Comparison of ENCODE assay signal across 11 mouse cellular contexts in genomic region chr12:100222322-100222993, GRCm38 (mm10). TPM values are rescaled to one million over a fixed set of nuclear protein-coding genes. Genes with fewer than 3 reads are reported as not detected.
DNase-seq lines count a peak whose midpoint lies in the region; ATAC-seq lines count a peak whose summit lies in the region.
"Had no signal": no experiment of that assay in that cellular context is flagged by ENCODE, and none has a peak within 500 bp of the region (broad histone marks: within the 10 kb centered on the region; RNA-seq: fewer than 3 reads in every experiment).

No protein-coding gene starts in this region.

- H3K4me3 ChIP-seq in embryonic facial prominence, embryonic 14.5 days (ENCODE audit: low read depth, low read length), result no peak overlapping the region
- no peak overlapping the region for H3K4me3 ChIP-seq in hindbrain, embryonic 11.5 days (ENCODE audit: low read depth, low read length)
- no peak overlapping the region for H3K4me3 ChIP-seq in midbrain, embryonic 14.5 days (replicated peaks; ENCODE audit: low read depth, low read length)
- H3K4me3 ChIP-seq: heart, embryonic 12.5 days had no signal

- no peaks in the 10 kb centered on the region for H3K9me3 ChIP-seq in embryonic facial prominence, embryonic 14.5 days (ENCODE audit: control insufficient read depth, low read length)
- H3K9me3 ChIP-seq in hindbrain, embryonic 11.5 days (ENCODE audit: control insufficient read depth, low read length), result no peaks in the 10 kb centered on the region
- H3K9me3 ChIP-seq in midbrain, embryonic 14.5 days (ENCODE audit: control insufficient read depth, low read length), result no peaks in the 10 kb centered on the region
- H3K9me3 ChIP-seq: heart, embryonic 12.5 days had no signal

- H3K9ac ChIP-seq in embryonic facial prominence, embryonic 14.5 days (ENCODE audit: low read depth, low read length), result no peak overlapping the region
- H3K9ac ChIP-seq in hindbrain, embryonic 11.5 days (ENCODE audit: low read depth, low read length), result no peak overlapping the region
- H3K9ac ChIP-seq in midbrain, embryonic 14.5 days (replicated peaks; ENCODE audit: low read length), result no peak overlapping the region; the same call in 1 of the 2 replicates
- H3K9ac ChIP-seq: heart, embryonic 12.5 days had no signal

- H3K36me3 ChIP-seq in embryonic facial prominence, embryonic 14.5 days (ENCODE audit: control insufficient read depth, insufficient read depth, low read length), result no peaks in the 10 kb centered on the region
- no peaks in the 10 kb centered on the region for H3K36me3 ChIP-seq in hindbrain, embryonic 11.5 days (ENCODE audit: control insufficient read depth, insufficient read depth, low read length)
- no peaks in the 10 kb centered on the region for H3K36me3 ChIP-seq in midbrain, embryonic 14.5 days (ENCODE audit: control insufficient read depth, insufficient read depth, low read length)
- H3K36me3 ChIP-seq: heart, embryonic 12.5 days had no signal

- peak; percentile 38 for ATAC-seq in embryonic facial prominence, embryonic 14.5 days (ENCODE audit: low read depth)
- peak; percentile 59; the same call in 1 of the 2 replicates for ATAC-seq in hindbrain, embryonic 11.5 days (ENCODE audit: low FRiP score)
- ATAC-seq in midbrain, embryonic 14.5 days (ENCODE audit: low FRiP score, low TSS enrichment), result peak; percentile 70

- H3K27me3 ChIP-seq in embryonic facial prominence, embryonic 14.5 days (replicated peaks; ENCODE audit: control insufficient read depth, insufficient read depth, low read length), result no peaks in the 10 kb centered on the region
- no peaks in the 10 kb centered on the region for H3K27me3 ChIP-seq in hindbrain, embryonic 11.5 days (ENCODE audit: control insufficient read depth, insufficient read depth, low read length)
- no peaks in the 10 kb centered on the region for H3K27me3 ChIP-seq in midbrain, embryonic 14.5 days (ENCODE audit: control insufficient read depth, insufficient read depth, low read length)
- H3K27me3 ChIP-seq: heart, embryonic 12.5 days had no signal

- H3K27ac ChIP-seq in embryonic facial prominence, embryonic 14.5 days (replicated peaks; ENCODE audit: low read depth, low read length), result no peak overlapping the region
- H3K27ac ChIP-seq in hindbrain, embryonic 11.5 days (ENCODE audit: low read depth, low read length), result no peak overlapping the region
- H3K27ac ChIP-seq in midbrain, embryonic 14.5 days (replicated peaks; ENCODE audit: low read depth, low read length), result peak overlapping the region; percentile 78
- H3K27ac ChIP-seq: kidney, postnatal 0 days had no signal

- 84% methylated on average over 13 of the region's 13 CpGs for WGBS in embryonic facial prominence, embryonic 14.5 days
- 85% methylated on average over 13 of the region's 13 CpGs for WGBS in hindbrain, embryonic 11.5 days
- 54% methylated on average over 13 of the region's 13 CpGs for whole genome bisulfite sequencing in midbrain, embryonic 14.5 days

- peak; percentile 55 for DNase-seq in brain, adult 2 months (ENCODE audit: low read depth, low spot score)
- DNase-seq in embryonic facial prominence, embryonic 14.5 days (ENCODE audit: low spot score), result no peak
- DNase-seq in hindbrain, embryonic 11.5 days (ENCODE audit: low spot score), result no peak
- peak; percentile 67 for DNase-seq in midbrain, embryonic 14.5 days
- no peak for DNase-seq in urinary bladder, postnatal 25 days (ENCODE audit: low spot score)
- DNase-seq in liver, result no peak
- DNase-seq in kidney, postnatal 14 days, result no peak
- DNase-seq: cerebellum, postnatal 10 days; lung, adult 2 months had no signal

- peaks cover 6% of the 10 kb centered on the region; the same call in 1 of the 2 replicates for H3K4me1 ChIP-seq in embryonic facial prominence, embryonic 14.5 days (ENCODE audit: control insufficient read depth, insufficient read depth, low read length)
- peaks cover 2% of the 10 kb centered on the region for H3K4me1 ChIP-seq in hindbrain, embryonic 11.5 days (replicated peaks; ENCODE audit: control insufficient read depth, insufficient read depth, low read length)
- peaks cover 40% of the 10 kb centered on the region for H3K4me1 ChIP-seq in midbrain, embryonic 14.5 days (ENCODE audit: control insufficient read depth, insufficient read depth, low read length)

- no peak overlapping the region for H3K4me2 ChIP-seq in embryonic facial prominence, embryonic 14.5 days (ENCODE audit: low read depth, low read length)
- H3K4me2 ChIP-seq in hindbrain, embryonic 11.5 days (replicated peaks; ENCODE audit: low read depth, low read length), result no peak overlapping the region
- peak overlapping the region; percentile 43 for H3K4me2 ChIP-seq in midbrain, embryonic 14.5 days (ENCODE audit: low read length)
- H3K4me2 ChIP-seq: heart, embryonic 12.5 days had no signal

RNA-seq across cellular contexts. Expression of gene Calm1, which starts 23.2 kb away (rescaled TPM):
- polyA plus RNA-seq in embryonic facial prominence, embryonic 14.5 days (2014; fragmentation: Nextera tagmentation; extraction: Ambion mirVana), result 1,378 and 1,440 TPM in 2 replicates
- polyA plus RNA-seq in hindbrain, embryonic 11.5 days (2014; fragmentation: Nextera tagmentation; extraction: Ambion mirVana), result 1,456 and 1,584 TPM in 2 replicates
- 2,581 and 2,856 TPM in 2 replicates for polyA plus RNA-seq in midbrain, embryonic 14.5 days (2014; fragmentation: Nextera tagmentation; extraction: Ambion mirVana)

Comparison
In these comparisons a context has a peak if more than half of its experiments do, and no peak if none do; other contexts are left out.
1. DNase-seq: peak in brain, adult 2 months (single experiment) and midbrain, embryonic 14.5 days (single experiment); none in embryonic facial prominence, embryonic 14.5 days (single experiment), hindbrain, embryonic 11.5 days (single experiment), urinary bladder, postnatal 25 days (single experiment), liver (single experiment) and kidney, postnatal 14 days (single experiment).
2. Peak in every context shown above with its lines, with median percentiles within 50 percentile points of each other: ATAC-seq.